Mouse (Mus musculus) left cerebral cortex, postnatal 25 days (tissue): ENCODE measurements around the gene Tmem87b. TPM values are rescaled to one million over a fixed set of nuclear protein-coding genes. Genes with fewer than 3 reads are reported as not detected.
A peak's percentile ranks its signal among the peaks of the same experiment; 100 is the strongest.

Experiments used
- DNase-seq, 2 experiments: peaks; one replicate each; pipeline ENCODE4 v3.0.0; 2022; ENCODE audit warnings: low spot score in 2 of 2, mixed read lengths in 1 of 2
- intact Hi-C: fragments of 180-260 bp; cut with DNase I; formaldehyde crosslinking; loops from one replicate; pipeline ENCODE4 v1.15.1; 2025
- total RNA-seq, 2 experiments: library from RNA; stranded (reverse); gene quantifications; 2 replicates each; pipeline ENCODE4 v1.2.3; 2021

Gene Tmem87b
- total RNA-seq, result 10 to 100 TPM; 34.9 to 35.7 TPM

GRCm38 (mm10) chr2:128817786-128818681, at the start of gene Tmem87b:
TSS of gene Tmem87b (plus strand) at chr2:128818118.
- intact Hi-C loops, result loop anchor here (1.0 kb wide), 2 partner anchors 72 to 120 kb away; partner anchors contain the start of gene Mertk
- DNase-seq, result peak; percentile 96 to 98

- DNase-seq, result no peak
- intact Hi-C loops, result no loop called here
Observed at GRCm38 (mm10) chr2:128768545-128769247, 49.2 kb upstream of the Tmem87b start.

- intact Hi-C loops, result no loop called here
- no peak for DNase-seq
Observed at GRCm38 (mm10) chr2:128770557-128770956, 47.4 kb upstream of the Tmem87b start.

GRCm38 (mm10) chr2:128771048-128771447, 46.9 kb upstream of the Tmem87b start:
- peak; percentile 11 to 44 for DNase-seq
- intact Hi-C loops, result no loop called here

- intact Hi-C loops, result no loop called here
- no peak for DNase-seq
Observed at GRCm38 (mm10) chr2:128771750-128772338, 46.1 kb upstream of the Tmem87b start.

GRCm38 (mm10) chr2:128782231-128782630, 35.7 kb upstream of the Tmem87b start:
- no peak for DNase-seq
- intact Hi-C loops, result no loop called here

GRCm38 (mm10) chr2:128783660-128784345, 34.1 kb upstream of the Tmem87b start:
- no peak for DNase-seq
- intact Hi-C loops, result no loop called here

- intact Hi-C loops, result no loop called here
- no peak for DNase-seq
Observed at GRCm38 (mm10) chr2:128784814-128785213, 33.1 kb upstream of the Tmem87b start.

GRCm38 (mm10) chr2:128786341-128786740, 31.6 kb upstream of the Tmem87b start:
- intact Hi-C loops, result no loop called here
- DNase-seq, result no peak

- no peak for DNase-seq
- intact Hi-C loops, result no loop called here
Observed at GRCm38 (mm10) chr2:128786795-128787194, 31.1 kb upstream of the Tmem87b start.

- intact Hi-C loops, result no loop called here
- no peak for DNase-seq
Observed at GRCm38 (mm10) chr2:128787805-128788204, 30.1 kb upstream of the Tmem87b start.

GRCm38 (mm10) chr2:128790875-128791614, 26.9 kb upstream of the Tmem87b start:
- no peak for DNase-seq
- intact Hi-C loops, result no loop called here

GRCm38 (mm10) chr2:128793958-128794357, 24.0 kb upstream of the Tmem87b start:
- intact Hi-C loops, result no loop called here
- no peak for DNase-seq

- intact Hi-C loops, result no loop called here
Observed at GRCm38 (mm10) chr2:128796463-128796862, 21.5 kb upstream of the Tmem87b start.

GRCm38 (mm10) chr2:128803441-128803840, 14.5 kb upstream of the Tmem87b start:
- intact Hi-C loops, result no loop called here

More at GRCm38 (mm10) chr2:128796463-128796862, 21.5 kb upstream of the Tmem87b start:
- peak in 1 of 2 experiments; percentile 22 for DNase-seq

GRCm38 (mm10) chr2:128805341-128805740, 12.6 kb upstream of the Tmem87b start:
- intact Hi-C loops, result no loop called here
- no peak for DNase-seq

More at GRCm38 (mm10) chr2:128803441-128803840, 14.5 kb upstream of the Tmem87b start:
- DNase-seq, result no peak

GRCm38 (mm10) chr2:128806561-128806960, 11.4 kb upstream of the Tmem87b start:
- intact Hi-C loops, result no loop called here
- DNase-seq, result peak in 1 of 2 experiments; percentile 58

- intact Hi-C loops, result no loop called here
- no peak for DNase-seq
Observed at GRCm38 (mm10) chr2:128812761-128813160, 5.2 kb upstream of the Tmem87b start.

- intact Hi-C loops, result no loop called here
- no peak for DNase-seq
Observed at GRCm38 (mm10) chr2:128816311-128816710, 1.6 kb upstream of the Tmem87b start.
